Mouse (Mus musculus) embryo, embryonic 11 days (tissue): ENCODE data around the gene Ywhae.

ENCODE experiments used
- DNase-seq: peaks from one replicate; pipeline ENCODE4 v3.0.0-alpha.2; 2015

Gene Ywhae

GRCm38 (mm10) chr11:75796029-75796445 lies 63.4 kb downstream of the Ywhae start, which contains the start of gene Doc2b:
Gene Doc2b, minus strand, starts transcription at chr11:75796049.
- DNase-seq = peak; percentile 57

- no peak for DNase-seq
Measured at GRCm38 (mm10) chr11:75796536-75797246, 64.0 kb downstream of the Ywhae start.

DNA sequence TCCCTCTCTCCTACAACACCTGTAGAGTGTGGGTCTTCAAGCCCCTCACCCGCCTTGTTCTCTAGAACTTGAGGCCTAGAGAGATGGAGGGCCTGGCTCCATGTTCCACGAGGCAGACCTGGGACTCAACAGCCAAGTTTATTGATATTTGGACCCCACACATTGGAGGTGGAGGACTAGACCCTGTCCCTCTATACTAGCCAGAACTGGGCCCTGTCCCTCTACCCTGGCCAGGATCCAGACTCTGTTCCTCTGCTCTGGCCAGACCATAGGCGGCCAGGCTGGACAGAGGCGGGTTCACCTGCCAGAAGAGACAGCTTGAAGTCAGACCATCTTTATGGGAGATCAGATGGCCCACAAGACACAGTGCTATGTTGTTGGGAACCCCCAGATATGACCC lies 68.7 kb downstream of the Ywhae start:
- no peak for DNase-seq

- DNase-seq = no peak
Measured at GRCm38 (mm10) chr11:75801771-75802550, 69.3 kb downstream of the Ywhae start.

- peak; percentile 19 for DNase-seq
Measured at GRCm38 (mm10) chr11:75807486-75807885, 74.8 kb downstream of the Ywhae start.

DNA sequence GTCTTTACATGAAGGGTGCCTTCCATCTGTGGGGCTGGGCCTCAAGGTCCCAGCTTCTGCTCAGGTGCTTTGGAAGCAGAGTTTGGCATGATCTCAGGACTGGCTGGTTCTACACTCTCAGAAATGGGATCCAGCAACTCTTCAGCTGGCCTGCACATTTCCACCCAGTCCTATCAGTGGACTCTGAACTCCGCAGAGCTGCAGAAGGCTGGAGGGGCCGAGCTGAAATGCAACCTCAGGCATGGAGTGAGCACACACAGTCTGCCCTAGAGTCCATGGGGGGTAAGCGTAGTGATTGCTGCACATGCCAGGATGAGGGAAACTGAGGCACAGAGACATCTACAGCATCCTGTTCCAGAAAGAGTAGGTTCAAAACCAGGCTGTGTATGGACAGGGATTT lies 77.9 kb downstream of the Ywhae start:
- DNase-seq = no peak

DNA sequence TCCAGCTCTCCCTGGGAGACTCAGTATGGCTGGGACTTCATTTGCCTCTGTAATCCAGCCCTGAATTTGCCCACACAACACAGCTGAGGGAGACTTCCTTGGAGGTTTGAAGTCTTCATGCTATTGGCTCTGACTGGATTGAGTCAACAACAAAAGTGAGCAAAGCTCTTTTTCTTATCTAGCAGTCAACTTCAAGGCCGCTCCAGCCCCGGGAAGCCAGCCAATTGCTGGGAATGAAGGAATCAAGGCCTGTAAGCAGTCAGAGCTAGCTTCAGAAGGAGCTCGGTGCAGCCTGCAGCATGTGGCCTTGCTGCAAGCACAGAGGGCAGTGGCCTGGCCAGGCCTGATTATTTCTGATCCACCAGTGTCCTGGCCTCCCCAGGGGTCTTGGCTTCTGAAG lies 79.2 kb downstream of the Ywhae start:
- DNase-seq = no peak

DNA sequence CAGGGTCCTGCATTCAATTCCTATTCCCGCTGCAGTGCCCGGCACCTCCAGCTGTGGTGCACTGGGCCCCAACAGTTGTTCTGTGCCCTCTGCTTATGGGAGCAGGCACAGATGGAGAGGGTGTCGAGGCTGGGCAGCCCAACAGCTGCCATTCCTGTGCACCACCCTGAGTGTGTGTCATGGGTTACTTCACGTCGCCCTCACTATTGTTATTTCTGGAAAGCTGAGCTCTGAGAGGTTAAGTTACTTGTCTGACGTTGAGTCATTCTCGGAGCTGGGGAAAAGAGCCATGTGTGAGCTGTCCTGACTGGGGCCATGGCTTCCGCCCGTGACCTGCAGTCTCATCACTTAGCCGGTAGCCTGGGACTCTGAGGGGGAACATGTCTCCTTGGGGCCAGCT lies 80.4 kb downstream of the Ywhae start:
- DNase-seq = no peak
